Mouse (Mus musculus): ENCODE data around the gene Rpl13a.

Rpl13a gene

DNA sequence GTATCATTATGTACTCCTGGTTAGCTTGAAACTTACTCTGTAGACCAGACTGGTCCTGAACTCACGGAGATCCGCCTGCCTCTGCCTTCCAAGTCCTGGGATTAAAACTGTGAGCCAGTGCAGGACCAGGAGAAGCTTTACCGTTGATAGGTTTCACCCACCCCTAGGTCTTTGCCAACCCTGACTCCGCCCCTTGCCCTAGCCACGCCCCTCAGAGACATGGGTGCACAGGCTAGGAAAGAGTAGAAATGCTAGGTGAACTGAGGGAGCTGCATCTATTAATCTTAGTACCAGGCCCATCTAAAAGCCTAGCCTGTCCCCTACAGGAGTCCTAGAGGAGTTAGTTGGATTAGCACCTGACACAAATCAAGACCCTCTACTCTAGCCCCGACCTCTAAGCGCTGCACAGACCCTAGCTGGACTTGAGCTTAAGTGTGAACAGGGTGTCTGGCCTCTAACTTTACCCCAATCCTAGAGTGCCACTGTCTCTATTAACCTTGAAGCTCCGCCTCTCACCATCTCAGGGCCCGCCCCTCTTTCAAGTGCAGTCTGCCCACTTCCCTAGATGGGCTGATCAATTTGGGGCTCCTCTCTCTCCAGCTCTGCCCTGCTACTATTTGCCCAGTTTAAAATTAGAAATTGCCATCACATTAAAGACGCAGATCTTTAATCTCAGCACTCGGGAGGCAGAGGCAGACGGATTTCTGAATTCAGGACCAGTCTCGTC lies 38.1 kb downstream of the Rpl13a start:
- DNase-seq: no peak

DNA sequence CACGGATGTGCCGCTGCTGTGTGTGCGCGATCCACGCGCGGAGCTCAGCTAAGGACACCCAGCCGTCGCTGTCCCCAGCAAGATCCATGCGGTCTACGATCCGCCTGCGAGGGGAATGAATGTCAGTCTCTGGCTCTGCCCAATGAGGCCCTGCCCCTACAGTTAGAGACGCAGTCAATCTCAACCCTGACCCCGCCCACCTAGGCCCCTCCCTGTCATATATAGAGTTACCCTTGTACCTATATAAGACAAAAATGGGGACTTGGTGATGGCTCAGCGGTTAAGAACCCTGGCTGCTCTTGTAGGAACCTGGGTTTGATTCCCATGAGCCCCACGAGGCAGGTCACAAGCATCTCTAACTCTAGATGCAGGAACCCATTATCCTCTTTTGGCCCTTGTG lies 40.0 kb downstream of the Rpl13a start:
- DNase-seq: no peak

DNA sequence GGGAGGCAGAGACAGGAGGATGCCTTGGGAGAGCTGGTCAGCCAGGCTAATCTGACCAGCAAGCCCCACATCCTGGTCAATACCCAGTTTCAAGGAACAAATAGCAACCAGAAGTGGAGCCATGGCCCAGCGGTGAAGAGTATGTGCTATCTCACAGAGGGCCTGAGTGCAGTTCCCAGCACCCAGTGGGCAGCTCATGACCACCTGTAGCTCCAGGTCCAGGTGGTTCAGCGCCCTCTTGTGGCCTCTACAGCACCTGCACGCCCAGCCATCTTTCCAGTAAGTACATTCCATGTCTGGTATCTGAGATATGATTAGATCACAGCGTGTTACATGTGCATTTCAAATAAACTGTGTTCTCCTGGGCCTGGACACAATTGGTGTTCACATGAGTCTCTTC lies 42.5 kb downstream of the Rpl13a start:
- DNase-seq: no peak

DNA sequence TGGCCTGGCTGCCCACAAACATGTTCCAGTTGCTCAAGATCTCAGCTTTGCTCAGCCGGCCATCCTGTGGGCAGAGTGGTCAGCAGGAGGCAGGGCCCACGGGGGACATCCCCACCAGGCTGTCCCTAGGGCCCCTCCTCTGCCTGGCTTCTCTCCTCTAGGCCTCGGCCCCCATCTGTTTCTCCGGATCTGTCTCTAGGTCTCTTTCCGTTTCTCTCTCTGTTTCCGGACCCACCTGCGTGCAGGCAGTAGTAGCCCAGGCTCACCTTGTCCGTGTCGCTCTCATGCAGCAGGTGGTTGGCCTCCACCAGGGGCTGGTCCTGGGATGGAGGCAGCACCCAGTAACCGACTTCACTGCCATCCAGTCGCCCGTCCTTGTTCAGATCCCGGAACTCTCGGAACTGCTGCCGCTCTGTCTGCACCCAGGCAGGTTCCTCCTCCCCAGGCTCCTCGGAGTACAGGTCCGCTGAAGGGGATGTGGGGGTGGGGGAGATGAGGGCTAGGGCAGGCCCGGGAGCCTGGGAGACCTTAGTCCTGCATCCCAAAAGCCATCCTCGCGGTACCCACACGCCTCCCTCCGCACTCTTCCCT lies 45.2 kb downstream of the Rpl13a start:
- DNase-seq: no peak

DNA sequence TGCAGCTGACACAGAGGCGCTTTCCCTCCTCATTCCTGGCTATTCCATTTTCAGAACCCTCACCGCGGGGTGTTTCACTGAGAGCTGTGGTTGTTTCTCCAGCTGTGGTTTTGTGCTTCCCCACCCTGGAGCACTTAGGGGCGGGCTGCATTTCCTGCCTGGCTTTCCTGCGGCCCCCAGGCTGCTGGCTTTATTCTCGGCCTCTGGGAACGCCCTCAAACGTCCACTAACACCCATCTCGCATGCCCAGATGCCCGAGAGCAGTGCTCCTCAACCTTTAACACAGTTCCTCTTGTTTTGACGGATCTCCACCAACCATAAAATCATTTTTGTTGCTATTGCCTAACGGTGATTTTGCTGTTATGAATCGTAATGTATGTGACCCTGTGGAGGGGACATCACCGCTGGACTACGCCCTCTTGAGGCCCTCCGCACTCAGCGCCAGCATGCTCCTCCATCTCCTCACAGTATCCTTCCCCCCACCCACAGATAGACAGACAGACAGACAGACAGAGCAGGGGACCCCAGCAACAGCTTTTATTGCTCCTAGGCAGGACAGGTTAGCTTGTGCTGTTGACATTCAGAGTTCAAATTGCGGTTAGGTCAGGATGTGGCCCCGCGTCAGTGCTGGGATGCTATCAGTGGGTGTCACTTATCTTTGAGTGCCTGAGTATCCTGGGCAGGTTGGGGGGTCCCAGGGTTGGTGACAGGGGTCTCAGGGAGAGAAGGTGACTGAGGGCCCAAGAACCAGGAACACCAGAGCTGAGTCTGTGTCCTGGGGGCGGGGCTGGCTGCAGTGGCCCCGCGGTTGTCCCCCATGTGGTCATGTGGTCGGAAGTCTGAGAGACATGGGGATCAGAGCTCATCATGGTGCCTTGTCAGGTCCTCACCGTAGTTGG lies 45.9 kb downstream of the Rpl13a start:
- no peak for DNase-seq

DNA sequence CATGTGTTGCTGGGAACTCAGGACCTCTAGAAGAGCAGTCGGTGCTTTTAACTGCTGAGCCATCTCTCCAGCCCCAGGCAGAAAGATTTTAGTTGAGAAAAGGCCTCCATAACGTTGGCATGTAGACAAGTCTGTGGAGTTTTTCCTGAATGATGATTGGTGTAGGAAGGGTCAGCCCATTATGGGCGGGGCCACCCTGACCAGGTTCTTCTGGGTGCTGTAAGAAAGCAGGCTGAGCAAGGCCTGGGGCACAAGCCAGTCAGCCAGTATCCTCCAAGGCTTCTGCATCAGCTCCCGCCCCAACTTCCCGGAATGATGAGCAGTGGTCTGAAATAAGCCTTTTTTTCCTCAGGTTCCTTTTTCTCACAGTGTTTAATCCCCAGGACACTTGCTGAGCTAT lies 47.5 kb downstream of the Rpl13a start:
- DNase-seq: no peak

DNA sequence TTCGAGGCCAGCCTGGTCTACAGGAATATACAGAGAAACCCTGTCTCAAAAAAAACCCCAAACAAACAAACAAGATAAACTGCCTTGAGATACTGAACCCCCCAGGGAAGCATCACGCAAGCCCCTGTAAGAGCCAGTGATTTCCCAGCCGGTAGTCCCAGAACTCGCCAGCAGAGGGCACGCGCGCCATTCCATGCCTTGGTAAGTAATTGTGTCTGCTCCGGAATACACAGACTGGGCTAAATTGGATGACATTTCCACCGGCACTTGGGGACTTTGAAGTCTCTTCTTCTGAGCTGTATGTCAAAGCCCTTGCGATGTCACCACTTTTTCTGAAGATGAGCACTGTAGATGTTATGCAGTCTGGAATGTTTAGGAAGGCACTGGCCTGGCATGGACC lies 48.7 kb downstream of the Rpl13a start:
- peak; percentile 95 to 97 for DNase-seq

DNA sequence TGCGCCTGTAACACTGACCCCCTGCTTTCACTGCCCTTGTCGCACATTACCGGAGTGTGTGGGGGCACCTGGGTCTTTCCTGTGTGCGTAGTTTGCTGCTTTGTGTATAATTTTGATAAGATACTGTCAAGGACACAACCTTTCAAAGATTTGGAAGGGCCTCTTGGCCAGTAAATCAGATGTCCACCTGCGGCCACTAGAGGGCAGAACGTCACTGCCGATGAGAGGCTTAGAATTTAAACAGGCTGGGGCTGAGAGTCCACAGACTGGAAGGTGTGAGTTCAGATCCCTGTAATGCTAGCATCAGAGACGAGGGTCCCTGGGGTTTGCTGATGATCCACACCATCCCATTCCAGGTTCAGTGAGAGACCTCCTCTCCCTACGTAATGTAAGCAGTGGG lies 50.0 kb downstream of the Rpl13a start:
- DNase-seq: peak; percentile 80 to 89

DNA sequence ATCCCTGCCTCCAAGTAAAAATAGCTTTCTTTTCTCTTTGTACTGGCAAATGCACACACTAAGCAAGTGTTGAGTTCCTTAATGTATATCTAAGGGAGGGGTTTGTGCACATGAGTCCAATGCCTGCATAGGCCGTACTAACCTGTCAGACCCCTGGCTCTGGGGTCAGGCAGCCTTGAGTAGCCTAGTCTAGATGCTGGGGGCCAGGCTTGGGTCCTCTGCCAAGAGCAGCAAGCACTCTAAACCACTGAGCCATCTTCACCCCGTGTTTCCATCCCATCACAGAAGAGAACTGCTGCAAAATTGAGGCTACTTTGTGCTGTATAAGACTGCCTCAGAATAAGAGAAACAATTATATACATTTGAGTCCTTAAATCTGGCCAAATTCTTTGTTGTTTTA lies 50.7 kb downstream of the Rpl13a start:
- DNase-seq: no peak

DNA sequence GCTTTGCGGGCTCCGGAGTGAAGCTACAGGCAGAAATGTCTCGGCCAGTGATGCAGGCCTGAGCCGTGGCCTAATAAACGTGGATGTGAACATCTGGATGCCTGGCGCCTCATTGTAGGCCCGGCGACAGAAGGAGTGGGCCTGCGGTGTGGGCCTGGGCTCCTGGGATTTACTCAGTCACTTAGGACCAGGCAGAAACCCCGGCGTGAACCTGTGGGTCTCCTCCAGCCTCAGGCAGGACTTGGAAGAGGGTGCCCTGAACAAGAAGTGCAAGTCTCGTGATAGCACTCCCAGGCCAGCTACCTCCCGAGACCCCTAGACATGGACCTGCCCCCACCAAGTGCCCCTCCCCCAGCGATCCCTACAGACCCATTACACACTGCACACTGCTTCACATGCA lies 51.2 kb downstream of the Rpl13a start:
- no peak for DNase-seq

DNA sequence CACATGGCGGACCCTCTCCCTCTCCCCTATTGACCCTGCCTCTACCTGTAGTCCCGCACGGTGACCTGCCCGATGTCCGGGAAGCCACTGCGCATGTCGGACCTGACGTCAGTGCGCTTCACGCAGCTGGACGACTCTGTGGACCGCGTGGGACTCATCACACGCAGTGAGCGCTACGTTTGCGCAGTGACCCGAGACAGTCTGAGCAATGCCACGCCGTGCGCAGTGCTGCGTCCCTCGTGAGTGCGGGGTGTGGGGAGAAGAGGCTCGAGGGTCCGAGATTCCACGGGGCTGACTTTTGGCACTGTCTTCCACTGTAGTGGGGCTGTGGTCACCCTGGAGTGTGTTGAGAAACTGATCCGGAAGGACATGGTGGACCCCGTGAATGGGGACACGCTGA lies 52.1 kb downstream of the Rpl13a start:
- no peak for DNase-seq

Data from cerebellum, postnatal 14 days (tissue).